In the genomic region with DNA sequence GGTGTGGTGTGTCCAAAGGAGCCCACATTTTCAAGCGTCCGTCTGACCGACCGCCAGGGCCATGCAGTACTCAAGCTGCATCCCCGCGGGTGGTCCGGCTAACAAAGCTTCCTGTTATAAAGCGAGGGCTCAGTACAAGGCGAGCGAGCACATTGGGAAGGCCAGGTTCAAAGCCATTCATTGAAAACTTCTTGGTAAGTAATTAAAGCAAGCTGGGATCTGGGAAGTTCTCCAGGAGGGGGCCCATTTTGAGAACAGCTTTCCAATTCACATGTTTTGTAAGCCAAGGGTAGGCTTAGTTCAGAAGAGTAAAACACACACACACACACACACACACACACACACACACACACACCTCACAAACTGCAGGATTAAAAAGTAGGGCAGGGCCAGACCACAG, we compare ENCODE assay signal across 11 mouse cellular contexts. TPM values are rescaled to one million over a fixed set of nuclear protein-coding genes. Genes with fewer than 3 reads are reported as not detected.
DNase-seq lines count a peak whose midpoint lies in the region; ATAC-seq lines count a peak whose summit lies in the region.
"Had no signal": no experiment of that assay in that cellular context is flagged by ENCODE, and none has a peak within 500 bp of the region (broad histone marks: within the 10 kb centered on the region; RNA-seq: fewer than 3 reads in every experiment).

No protein-coding gene starts in this region.

- H3K36me3 ChIP-seq in neural tube, embryonic 15.5 days = no peaks in the 10 kb centered on the region
- H3K36me3 ChIP-seq in limb, embryonic 10.5 days = no peaks in the 10 kb centered on the region

- H3K4me2 ChIP-seq in neural tube, embryonic 15.5 days = no peak overlapping the region

- H3K4me1 ChIP-seq in neural tube, embryonic 15.5 days = no peaks in the 10 kb centered on the region
- H3K4me1 ChIP-seq in limb, embryonic 10.5 days = peaks cover 21% of the 10 kb centered on the region

- H3K27ac ChIP-seq in neural tube, embryonic 15.5 days (replicated peaks) = no peak overlapping the region
- H3K27ac ChIP-seq in limb, embryonic 10.5 days = peak overlapping the region; percentile 77

- peak; percentile 37 for DNase-seq in neural tube, embryonic 10.5 days (ENCODE audit: extremely low spot score, low spot score)
- peak; percentile 20 to 44 for DNase-seq in frontal cortex, postnatal 36 days (ENCODE audit: low spot score in 2 of 2)
- peak; percentile 84 for DNase-seq in limb, embryonic 10.5 days (ENCODE audit: low spot score)
- DNase-seq in right cerebral cortex, postnatal 25 days = peak; percentile 4
- no peak for DNase-seq in gastrocnemius, adult 18-20 months (ENCODE audit: low spot score)
- DNase-seq in lung, postnatal 4 days = no peak
- DNase-seq: cerebellum, adult 9-11 months; thymus, postnatal 36 days had no signal

- no peak overlapping the region for H3K4me3 ChIP-seq in neural tube, embryonic 15.5 days (replicated peaks)
- H3K4me3 ChIP-seq in limb, embryonic 10.5 days = no peak overlapping the region

- 16% methylated on average over 10 of the region's 10 CpGs for WGBS in neural tube, embryonic 15.5 days
- WGBS in limb, embryonic 10.5 days = 26% methylated on average over 10 of the region's 10 CpGs

- no peaks in the 10 kb centered on the region for H3K27me3 ChIP-seq in neural tube, embryonic 15.5 days (replicated peaks)
- H3K27me3 ChIP-seq in limb, embryonic 10.5 days (ENCODE audit: low read depth, poor library complexity, severe bottlenecking) = no peaks in the 10 kb centered on the region
- H3K27me3 ChIP-seq: CH12.LX had no signal

- H3K9ac ChIP-seq in neural tube, embryonic 15.5 days (replicated peaks) = no peak overlapping the region

- ATAC-seq in neural tube, embryonic 15.5 days (ENCODE audit: low FRiP score) = no peak; the same call in 1 of the 2 replicates
- no peak for ATAC-seq in megakaryocyte progenitor cell, adult 5-6 weeks (replicated peaks; ENCODE audit: poor library complexity)

- no peaks in the 10 kb centered on the region for H3K9me3 ChIP-seq in neural tube, embryonic 15.5 days (replicated peaks)
- H3K9me3 ChIP-seq in limb, embryonic 10.5 days (replicated peaks) = no peaks in the 10 kb centered on the region

RNA-seq across cellular contexts. Expression of gene Prep, which starts 57.3 kb away (rescaled TPM):
- polyA plus RNA-seq in neural tube, embryonic 15.5 days (2015; fragmentation: Nextera tagmentation; extraction: Ambion mirVana) = 24.1 and 26.1 TPM in 2 replicates
- polyA plus RNA-seq in limb, embryonic 10.5 days (2016; fragmentation: Nextera tagmentation; extraction: Ambion mirVana) = 41.1 and 42.7 TPM in 2 replicates
- total RNA-seq in megakaryocyte progenitor cell, adult 5-6 weeks (2015) = 10.0 and 10.4 TPM in 2 replicates
- total RNA-seq in megakaryocyte progenitor cell, adult 5-6 weeks (2017) = 12.7 and 13.3 TPM in 2 replicates
- 1 to 10 TPM; 6.0 to 6.9 TPM for total RNA-seq in gastrocnemius, adult 18-20 months (2021)

Comparison
In these comparisons a context has a peak if more than half of its experiments do, and no peak if none do; other contexts are left out.
1. DNase-seq: peak in neural tube, embryonic 10.5 days (single experiment), frontal cortex, postnatal 36 days (2 of 2), limb, embryonic 10.5 days (single experiment) and right cerebral cortex, postnatal 25 days (single experiment); none in gastrocnemius, adult 18-20 months (single experiment) and lung, postnatal 4 days (0 of 2).